8 mouse cellular contexts compared by ENCODE assay signal in the genomic region with DNA sequence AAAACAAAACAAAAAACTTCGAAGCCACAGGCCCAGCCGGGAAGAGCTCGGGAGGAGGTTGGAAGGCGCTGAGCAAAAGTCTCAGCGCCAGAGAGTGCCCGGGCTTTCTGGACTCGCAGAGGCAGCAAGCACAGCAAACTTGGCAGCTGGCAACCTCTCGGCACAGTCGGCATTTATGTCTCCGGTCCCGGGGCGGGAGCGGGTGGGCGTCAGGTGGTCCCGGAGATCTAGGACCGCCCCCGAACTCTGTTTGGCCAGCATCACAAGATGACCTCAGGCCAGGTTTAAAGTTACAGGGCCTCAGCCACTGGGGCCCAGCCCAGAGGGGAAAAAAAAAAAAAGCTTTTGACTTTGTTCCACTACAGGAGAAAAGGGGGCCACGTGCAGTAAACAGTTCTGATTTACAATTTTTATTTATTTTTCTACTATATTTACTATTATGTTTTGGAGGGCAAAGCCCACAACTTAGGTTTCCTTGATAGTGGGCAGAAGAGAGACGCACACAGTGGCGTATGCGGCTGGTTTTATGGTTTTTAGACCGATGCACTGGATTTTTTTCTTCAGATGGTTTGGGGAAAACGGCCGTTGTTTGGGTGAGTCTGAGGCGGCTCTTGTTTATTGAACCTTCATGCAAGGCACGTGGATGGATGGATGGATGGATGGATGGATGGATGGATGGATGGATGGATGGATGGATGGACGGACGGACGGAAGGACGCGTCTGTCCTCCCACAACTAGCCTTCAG. TPM values are rescaled to one million over a fixed set of nuclear protein-coding genes. Genes with fewer than 3 reads are reported as not detected.
A peak's percentile ranks its signal among the peaks of the same experiment; 100 is the strongest.
DNase-seq lines count a peak whose midpoint lies in the region; ATAC-seq and TF ChIP-seq lines count a peak whose summit lies in the region.

A gene (minus strand): TSS at position 240 of the 746 bp plus-strand sequence.

- no peak for TF ChIP-seq CTCF in Patski (IDR thresholded peaks at IDR 0.05)
- no peak for TF ChIP-seq CTCF in stomach, postnatal 0 days (IDR thresholded peaks at IDR 0.05; ENCODE audit: low read depth)
- TF ChIP-seq CTCF in thymus, adult 2 months (IDR thresholded peaks at IDR 0.05; ENCODE audit: borderline replicate concordance, control insufficient read depth, extremely low read depth, insufficient read depth, low read length, poor library complexity): no peak

- DNase-seq in Patski (ENCODE audit: low read depth, low spot score): no peak
- peak; percentile 94 for DNase-seq in embryo, embryonic 10.5 days (ENCODE audit: low spot score)
- DNase-seq in gonadal fat pad, adult 2 months (ENCODE audit: low read depth): no peak
- peak; percentile 78 for DNase-seq in midbrain, embryonic 14.5 days
- peak; percentile 52 for DNase-seq in stomach, postnatal 0 days (ENCODE audit: low spot score)
- DNase-seq in thymus, adult 2 months: no peak

- no peaks in the 10 kb centered on the region for H3K9me3 ChIP-seq in intestine, embryonic 15.5 days
- H3K9me3 ChIP-seq in limb, embryonic 12.5 days: no peaks in the 10 kb centered on the region
- no peaks in the 10 kb centered on the region for H3K9me3 ChIP-seq in midbrain, embryonic 14.5 days (ENCODE audit: control insufficient read depth, low read length)
- no peaks in the 10 kb centered on the region for H3K9me3 ChIP-seq in stomach, postnatal 0 days (ENCODE audit: control insufficient read depth, low read length)

- H3K36me3 ChIP-seq in intestine, embryonic 15.5 days: no peaks in the 10 kb centered on the region
- no peaks in the 10 kb centered on the region for H3K36me3 ChIP-seq in limb, embryonic 12.5 days
- H3K36me3 ChIP-seq in midbrain, embryonic 14.5 days (ENCODE audit: control insufficient read depth, insufficient read depth, low read length): no peaks in the 10 kb centered on the region
- H3K36me3 ChIP-seq in stomach, postnatal 0 days (ENCODE audit: control insufficient read depth, insufficient read depth, low read length): no peaks in the 10 kb centered on the region
- no peaks in the 10 kb centered on the region for H3K36me3 ChIP-seq in thymus, adult 2 months (ENCODE audit: control insufficient read depth, insufficient read depth, low read length)

- ATAC-seq in Patski: peak; percentile 63
- ATAC-seq in intestine, embryonic 15.5 days: peak; percentile 61
- peak; percentile 82 for ATAC-seq in limb, embryonic 12.5 days (ENCODE audit: insufficient number of reproducible peaks, insufficient read depth, low FRiP score, low TSS enrichment, low read depth)
- peak; percentile 55 for ATAC-seq in midbrain, embryonic 14.5 days (ENCODE audit: low FRiP score, low TSS enrichment)
- peak; percentile 48; the same call in 1 of the 2 replicates for ATAC-seq in stomach, postnatal 0 days (ENCODE audit: low FRiP score, low TSS enrichment)

- peak within 1 kb of the TSS; percentile 38 for H3K4me3 ChIP-seq in intestine, embryonic 15.5 days (replicated peaks)
- H3K4me3 ChIP-seq in limb, embryonic 12.5 days (replicated peaks): peak within 1 kb of the TSS; percentile 54
- peak within 1 kb of the TSS; percentile 36 for H3K4me3 ChIP-seq in midbrain, embryonic 14.5 days (replicated peaks; ENCODE audit: low read depth, low read length)
- H3K4me3 ChIP-seq in stomach, postnatal 0 days (ENCODE audit: low read depth, low read length): peak within 1 kb of the TSS; percentile 43
- H3K4me3 ChIP-seq in thymus, adult 2 months (ENCODE audit: control insufficient read depth, insufficient read depth, low read length): no peak within 1 kb of the TSS

- WGBS in intestine, embryonic 15.5 days: 6% methylated on average over 31 of the region's 31 CpGs
- under 1% methylated on average over 31 of the region's 31 CpGs for WGBS in limb, embryonic 12.5 days
- 1% methylated on average over 31 of the region's 31 CpGs for WGBS in midbrain, embryonic 14.5 days
- 8% methylated on average over 31 of the region's 31 CpGs for WGBS in stomach, postnatal 0 days
- 14% methylated on average over 31 of the region's 31 CpGs for WGBS in thymus, adult 2 months

- H3K27ac ChIP-seq in intestine, embryonic 15.5 days: no peak within 1 kb of the TSS
- H3K27ac ChIP-seq in limb, embryonic 12.5 days: peak within 1 kb of the TSS; percentile 73
- H3K27ac ChIP-seq in midbrain, embryonic 14.5 days (replicated peaks; ENCODE audit: low read depth, low read length): peak within 1 kb of the TSS; percentile 60
- peak within 1 kb of the TSS; percentile 30 for H3K27ac ChIP-seq in stomach, postnatal 0 days (replicated peaks)
- no peak within 1 kb of the TSS for H3K27ac ChIP-seq in thymus, adult 2 months (ENCODE audit: control insufficient read depth, insufficient read depth, low read length)

- peaks cover 13% of the 10 kb centered on the region; the same call in 1 of the 2 replicates for H3K4me1 ChIP-seq in intestine, embryonic 15.5 days (replicated peaks)
- peaks cover 69% of the 10 kb centered on the region for H3K4me1 ChIP-seq in limb, embryonic 12.5 days (replicated peaks)
- peaks cover 30% of the 10 kb centered on the region for H3K4me1 ChIP-seq in midbrain, embryonic 14.5 days (ENCODE audit: control insufficient read depth, insufficient read depth, low read length)
- 0 out of 2 replicates have a peak, but pooled peaks cover 2% of the 10 kb centered on the region for H3K4me1 ChIP-seq in stomach, postnatal 0 days (replicated peaks; ENCODE audit: control insufficient read depth, insufficient read depth)
- H3K4me1 ChIP-seq in thymus, adult 2 months (replicated peaks; ENCODE audit: control insufficient read depth, insufficient read depth, low read length): no peaks in the 10 kb centered on the region

- TF ChIP-seq POLR2A in thymus, adult 2 months (IDR thresholded peaks at IDR 0.05; ENCODE audit: control insufficient read depth, extremely low read depth, insufficient read depth, low read length, poor library complexity): no peak

- POLR2A ChIA-PET in Patski (lab: Charles Lee): interaction anchor here (0.9 to 2.8 kb wide), 2 partner anchors 12 to 16 kb away, joined by 3 to 26 read pairs; no protein-coding TSS in a partner anchor

- H3K9ac ChIP-seq in intestine, embryonic 15.5 days: peak within 1 kb of the TSS; percentile 51
- H3K9ac ChIP-seq in limb, embryonic 12.5 days (replicated peaks): peak within 1 kb of the TSS; percentile 69
- H3K9ac ChIP-seq in midbrain, embryonic 14.5 days (replicated peaks; ENCODE audit: low read length): peak within 1 kb of the TSS; percentile 40; the same call in 1 of the 2 replicates
- peak within 1 kb of the TSS; percentile 60 for H3K9ac ChIP-seq in stomach, postnatal 0 days (ENCODE audit: low read length)

- in situ Hi-C loops in Patski (cut with MboI; ENCODE audit: low pct_unique_long_range_greater_than_20kb): loop anchor here (25.0 kb wide), 2 partner anchors 1713 to 1963 kb away; no protein-coding TSS in a partner anchor

- no peak for TF ChIP-seq EP300 in stomach, postnatal 0 days (optimal IDR thresholded peaks at IDR 0.05)

- CTCF ChIA-PET in Patski (lab: Charles Lee): interaction anchor here (1.7 kb wide), 1 partner anchor 26 kb away, joined by 3 read pairs; no protein-coding TSS in a partner anchor

- no peaks in the 10 kb centered on the region for H3K27me3 ChIP-seq in Patski
- 0 out of 2 replicates have a peak, but pooled peaks cover 4% of the 10 kb centered on the region for H3K27me3 ChIP-seq in intestine, embryonic 15.5 days (replicated peaks)
- H3K27me3 ChIP-seq in limb, embryonic 12.5 days: peaks cover 5% of the 10 kb centered on the region; the same call in 1 of the 2 replicates
- H3K27me3 ChIP-seq in midbrain, embryonic 14.5 days (ENCODE audit: control insufficient read depth, insufficient read depth, low read length): no peaks in the 10 kb centered on the region
- no peaks in the 10 kb centered on the region for H3K27me3 ChIP-seq in stomach, postnatal 0 days (ENCODE audit: control insufficient read depth, insufficient read depth, low read length)
- H3K27me3 ChIP-seq in thymus, adult 2 months (ENCODE audit: control insufficient read depth, insufficient read depth, low read length): peaks cover 3% of the 10 kb centered on the region; the same call in 1 of the 2 replicates

- peak within 1 kb of the TSS; percentile 62 for H3K4me2 ChIP-seq in intestine, embryonic 15.5 days (replicated peaks)
- H3K4me2 ChIP-seq in limb, embryonic 12.5 days: peak within 1 kb of the TSS; percentile 83
- peak within 1 kb of the TSS; percentile 62 for H3K4me2 ChIP-seq in midbrain, embryonic 14.5 days (ENCODE audit: low read length)
- H3K4me2 ChIP-seq in stomach, postnatal 0 days (replicated peaks; ENCODE audit: low read depth): peak within 1 kb of the TSS; percentile 60

RNA-seq across cellular contexts. Expression of the gene that starts here (rescaled TPM):
- 296 TPM for polyA plus RNA-seq in Patski (2021)
- 18.6 and 18.8 TPM in 2 replicates for polyA plus RNA-seq in gonadal fat pad, adult 2 months (2012; rRNA removed)
- 24.8 and 27.5 TPM in 2 replicates for polyA plus RNA-seq in intestine, embryonic 15.5 days (2015; fragmentation: Nextera tagmentation; extraction: Ambion mirVana)
- 41.5 and 43.7 TPM in 2 replicates for polyA plus RNA-seq in limb, embryonic 12.5 days (2016; fragmentation: Nextera tagmentation; extraction: Ambion mirVana)
- polyA plus RNA-seq in midbrain, embryonic 14.5 days (2014; fragmentation: Nextera tagmentation; extraction: Ambion mirVana): 41.4 and 61.2 TPM in 2 replicates
- polyA plus RNA-seq in stomach, postnatal 0 days (2015; fragmentation: Nextera tagmentation; extraction: Ambion mirVana): 27.5 and 36.0 TPM in 2 replicates
- polyA plus RNA-seq in thymus, adult 2 months (2012; rRNA removed): 2.1 and 2.2 TPM in 2 replicates

Comparison
In these comparisons a context has a peak if more than half of its experiments do, and no peak if none do; other contexts are left out.
1. DNase-seq: peak in embryo, embryonic 10.5 days (single experiment), midbrain, embryonic 14.5 days (single experiment) and stomach, postnatal 0 days (single experiment); none in Patski (single experiment), gonadal fat pad, adult 2 months (single experiment) and thymus, adult 2 months (single experiment).
2. H3K27ac ChIP-seq: peak in limb, embryonic 12.5 days (single experiment), midbrain, embryonic 14.5 days (single experiment) and stomach, postnatal 0 days (single experiment); none in intestine, embryonic 15.5 days (single experiment) and thymus, adult 2 months (single experiment).
3. Peak in every context shown above with its lines, with median percentiles within 50 percentile points of each other: ATAC-seq, H3K4me2 ChIP-seq and H3K9ac ChIP-seq.